Mouse (Mus musculus) kidney, adult 2 months (tissue): ENCODE measurements around the gene Mrpl10.

Source experiments
- CTCF ChIP-seq: fragments of 200-500 bp; conservative IDR thresholded peaks from 2 replicates; pipeline ENCODE4 v1.5.1; 2011; ENCODE audit warnings: low read depth, mild to moderate bottlenecking, control low read depth, low read length, moderate library complexity, mixed read lengths; ENCODE audit not compliant: insufficient read depth, insufficient read length
- POLR2A ChIP-seq: fragments of 200-500 bp; IDR thresholded peaks from one replicate; pipeline ENCODE4 v1.6.1; 2011; ENCODE audit warnings: low read depth, low read length, control low read depth

GRCm38 (mm10) chr11:97013121-97013670 lies 28.2 kb upstream of the Mrpl10 start, which contains the start of gene Sp6:
- TF ChIP-seq CTCF (no peak), POLR2A (no peak)
